Mouse (Mus musculus): ENCODE data around the gene Ap5b1. TPM values are rescaled to one million over a fixed set of nuclear protein-coding genes. Genes with fewer than 3 reads are reported as not detected.

Gene Ap5b1
- polyA plus RNA-seq, 1 experiment from 2014 or later, result 3.1 TPM

GRCm38 (mm10) chr19:5538786-5539185 is 29.0 kb upstream of the Ap5b1 start:
- WGBS (ENCODE audit: insufficient replicate concordance), result 80% methylated on average over 8 of the region's 8 CpGs
- ATAC-seq, result no peak
- no peak for TF ChIP-seq EP300 (IDR thresholded peaks at IDR 0.05; ENCODE audit: low read depth)
- TF ChIP-seq CTCF (IDR thresholded peaks at IDR 0.05; ENCODE audit: low read depth), result no peak

GRCm38 (mm10) chr19:5543362-5543761 is 24.5 kb upstream of the Ap5b1 start:
- Histone ChIP-seq H3K4me1 (ENCODE audit: insufficient read depth) (no peaks in the 10 kb centered on the region), H3K36me3 (replicated peaks; ENCODE audit: insufficient read depth, low read length) (no peaks in the 10 kb centered on the region), H3K27me3 (ENCODE audit: insufficient read depth, low read length) (no peaks in the 10 kb centered on the region), H3K4me2 (ENCODE audit: low read depth, low read length) (no peak overlapping the region), H3K27ac (ENCODE audit: low read depth) (no peak overlapping the region), H3K4me3 (ENCODE audit: low read depth, low read length) (no peak overlapping the region), H3K9me3 (ENCODE audit: low read length) (no peaks in the 10 kb centered on the region), H3K9ac (replicated peaks) (no peak overlapping the region)
- TF ChIP-seq EP300 (IDR thresholded peaks at IDR 0.05; ENCODE audit: low read depth), result no peak
- TF ChIP-seq CTCF (IDR thresholded peaks at IDR 0.05; ENCODE audit: low read depth), result no peak
- no peak for ATAC-seq
- 75% methylated on average over 9 of the region's 9 CpGs for WGBS (ENCODE audit: insufficient replicate concordance)
- DNase-seq, result no peak

More at GRCm38 (mm10) chr19:5538786-5539185, 29.0 kb upstream of the Ap5b1 start:
- Histone ChIP-seq H3K4me2 (ENCODE audit: low read depth, low read length) (no peak overlapping the region), H3K27ac (ENCODE audit: low read depth) (no peak overlapping the region), H3K4me1 (ENCODE audit: insufficient read depth) (no peaks in the 10 kb centered on the region), H3K27me3 (ENCODE audit: insufficient read depth, low read length) (no peaks in the 10 kb centered on the region), H3K36me3 (replicated peaks; ENCODE audit: insufficient read depth, low read length) (no peaks in the 10 kb centered on the region), H3K4me3 (ENCODE audit: low read depth, low read length) (no peak overlapping the region), H3K9ac (replicated peaks) (no peak overlapping the region), H3K9me3 (ENCODE audit: low read length) (no peaks in the 10 kb centered on the region)
- DNase-seq, result no peak

GRCm38 (mm10) chr19:5544031-5544430 is 23.8 kb upstream of the Ap5b1 start:
- H3K9ac ChIP-seq (replicated peaks), result no peak overlapping the region
- no peaks in the 10 kb centered on the region for H3K4me1 ChIP-seq (ENCODE audit: insufficient read depth)
- WGBS (ENCODE audit: insufficient replicate concordance), result 69% methylated on average over 11 of the region's 11 CpGs
- no peak for TF ChIP-seq CTCF (IDR thresholded peaks at IDR 0.05; ENCODE audit: low read depth)
- no peak for TF ChIP-seq EP300 (IDR thresholded peaks at IDR 0.05; ENCODE audit: low read depth)
- DNase-seq (no peak), ATAC-seq (no peak)
- no peak overlapping the region for H3K27ac ChIP-seq (ENCODE audit: low read depth)
- no peaks in the 10 kb centered on the region for H3K36me3 ChIP-seq (replicated peaks; ENCODE audit: insufficient read depth, low read length)
- H3K4me2 ChIP-seq (ENCODE audit: low read depth, low read length), result no peak overlapping the region
- no peaks in the 10 kb centered on the region for H3K27me3 ChIP-seq (ENCODE audit: insufficient read depth, low read length)
- H3K9me3 ChIP-seq (ENCODE audit: low read length), result no peaks in the 10 kb centered on the region
- H3K4me3 ChIP-seq (ENCODE audit: low read depth, low read length), result no peak overlapping the region

GRCm38 (mm10) chr19:5547471-5548056 is 20.3 kb upstream of the Ap5b1 start:
- ATAC-seq, result no peak
- no peak overlapping the region for H3K4me2 ChIP-seq (ENCODE audit: low read depth, low read length)
- 57% methylated on average over 4 of the region's 4 CpGs for WGBS (ENCODE audit: insufficient replicate concordance)
- H3K36me3 ChIP-seq (replicated peaks; ENCODE audit: insufficient read depth, low read length), result no peaks in the 10 kb centered on the region
- TF ChIP-seq EP300 (IDR thresholded peaks at IDR 0.05; ENCODE audit: low read depth) (no peak), CTCF (IDR thresholded peaks at IDR 0.05; ENCODE audit: low read depth) (no peak)
- no peak for DNase-seq
- no peak overlapping the region for H3K27ac ChIP-seq (ENCODE audit: low read depth)
- H3K9ac ChIP-seq (replicated peaks), result no peak overlapping the region
- no peaks in the 10 kb centered on the region for H3K4me1 ChIP-seq (ENCODE audit: insufficient read depth)
- H3K9me3 ChIP-seq (ENCODE audit: low read length), result no peaks in the 10 kb centered on the region
- H3K27me3 ChIP-seq (ENCODE audit: insufficient read depth, low read length), result no peaks in the 10 kb centered on the region
- H3K4me3 ChIP-seq (ENCODE audit: low read depth, low read length), result no peak overlapping the region

GRCm38 (mm10) chr19:5553802-5554201 is 14.0 kb upstream of the Ap5b1 start:
- Histone ChIP-seq H3K27ac (ENCODE audit: low read depth) (no peak overlapping the region), H3K4me3 (ENCODE audit: low read depth, low read length) (no peak overlapping the region), H3K4me2 (ENCODE audit: low read depth, low read length) (no peak overlapping the region), H3K36me3 (replicated peaks; ENCODE audit: insufficient read depth, low read length) (no peaks in the 10 kb centered on the region), H3K9me3 (ENCODE audit: low read length) (no peaks in the 10 kb centered on the region), H3K27me3 (ENCODE audit: insufficient read depth, low read length) (peaks cover 23% of the 10 kb centered on the region), H3K9ac (replicated peaks) (no peak overlapping the region), H3K4me1 (ENCODE audit: insufficient read depth) (no peaks in the 10 kb centered on the region)
- no peak for TF ChIP-seq EP300 (IDR thresholded peaks at IDR 0.05; ENCODE audit: low read depth)
- no peak for TF ChIP-seq CTCF (IDR thresholded peaks at IDR 0.05; ENCODE audit: low read depth)
- 70% methylated on average over 8 of the region's 8 CpGs for WGBS (ENCODE audit: insufficient replicate concordance)
- ATAC-seq (no peak), DNase-seq (no peak)

- Histone ChIP-seq H3K27me3 (ENCODE audit: insufficient read depth, low read length) (peaks cover 27% of the 10 kb centered on the region), H3K9me3 (ENCODE audit: low read length) (no peaks in the 10 kb centered on the region), H3K4me1 (ENCODE audit: insufficient read depth) (no peaks in the 10 kb centered on the region), H3K4me3 (ENCODE audit: low read depth, low read length) (no peak overlapping the region), H3K36me3 (replicated peaks; ENCODE audit: insufficient read depth, low read length) (no peaks in the 10 kb centered on the region), H3K27ac (ENCODE audit: low read depth) (no peak overlapping the region), H3K9ac (replicated peaks) (no peak overlapping the region), H3K4me2 (ENCODE audit: low read depth, low read length) (no peak overlapping the region)
- ATAC-seq, result no peak
- no peak for DNase-seq
- 82% methylated on average over 14 of the region's 14 CpGs for WGBS (ENCODE audit: insufficient replicate concordance)
- TF ChIP-seq EP300 (IDR thresholded peaks at IDR 0.05; ENCODE audit: low read depth), result no peak
- no peak for TF ChIP-seq CTCF (IDR thresholded peaks at IDR 0.05; ENCODE audit: low read depth)
Measured at GRCm38 (mm10) chr19:5554212-5554611, 13.6 kb upstream of the Ap5b1 start.
